Mouse (Mus musculus) limb, embryonic 10.5 days (tissue): ENCODE results near the gene Polr3gl. TPM values are rescaled to one million over a fixed set of nuclear protein-coding genes. Genes with fewer than 3 reads are reported as not detected.

ENCODE experiments used
- DNase-seq: peaks from one replicate; pipeline ENCODE4 v3.0.0-alpha.2; 2017; ENCODE audit warnings: low spot score
- H3K27ac ChIP-seq: fragments of 300-500 bp; sonication (generic); 2 replicates; pipeline ENCODE4 v1.5.1; 2016; ENCODE audit warnings: mild to moderate bottlenecking
- H3K27me3 ChIP-seq: fragments of 300-500 bp; sonication (generic); 2 replicates; pipeline ENCODE4 v1.6.1; 2016; ENCODE audit warnings: low read depth, mild to moderate bottlenecking; ENCODE audit not compliant: poor library complexity, severe bottlenecking
- H3K36me3 ChIP-seq: fragments of 300-500 bp; sonication (generic); 2 replicates; pipeline ENCODE4 v1.6.1; 2016; ENCODE audit warnings: mild to moderate bottlenecking, moderate library complexity
- H3K4me1 ChIP-seq: fragments of 300-500 bp; sonication (generic); 2 replicates; pipeline ENCODE4 v1.6.1; 2016
- H3K4me3 ChIP-seq: fragments of 300-500 bp; sonication (generic); 2 replicates; pipeline ENCODE4 v1.5.1; 2016; ENCODE audit warnings: mild to moderate bottlenecking, moderate library complexity
- H3K9me3 ChIP-seq: fragments of 300-500 bp; sonication (generic); replicated peaks from 2 replicates; pipeline ENCODE4 v1.6.1; 2016; ENCODE audit warnings: mild to moderate bottlenecking
- WGBS: fragments of 180-500 bp; shearing (Covaris S2); methylation state at CpG from one replicate; pipeline ENCODE4 v1.1.7; 2016; 5-methylcytosine and 5-hydroxymethylcytosine counted together
- polyA plus RNA-seq: library from polyadenylated mRNA; unstranded; fragments of >200 nt; fragmentation: Nextera tagmentation; extraction: Ambion mirVana; gene quantifications from 2 replicates; pipeline ENCODE4 v1.2.1, GENCODE M21; 2016

The Polr3gl gene
- polyA plus RNA-seq, 1 experiment from 2014 or later, result 42.1 TPM

DNA sequence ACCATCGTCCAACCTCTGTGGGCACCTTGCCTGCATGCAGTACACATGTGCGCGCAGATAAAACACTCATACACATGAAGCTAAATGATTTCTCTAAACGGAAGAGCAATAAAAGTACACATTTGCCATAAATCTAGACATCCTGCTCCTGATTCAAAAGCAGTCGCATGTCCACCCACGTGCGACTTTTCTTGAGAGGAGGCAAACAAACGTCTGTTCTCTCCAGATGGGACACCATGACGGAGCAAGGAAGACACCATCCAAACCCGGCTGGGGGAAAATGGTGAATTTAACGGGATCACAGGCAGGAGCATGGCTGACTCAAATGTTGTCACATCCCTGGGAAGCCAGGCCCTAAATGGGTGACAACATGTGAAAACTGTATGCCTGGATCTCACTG, 50.6 kb downstream of the Polr3gl start:
- no peak for DNase-seq
- H3K36me3 ChIP-seq, result no peaks in the 10 kb centered on the region
- no peaks in the 10 kb centered on the region for H3K9me3 ChIP-seq
- H3K4me3 ChIP-seq, result no peak overlapping the region
- H3K27me3 ChIP-seq, result peaks cover 16% of the 10 kb centered on the region; the same call in 1 of the 2 replicates
- no peak overlapping the region for H3K27ac ChIP-seq
- WGBS, result 91% methylated on average over 11 of the region's 11 CpGs
- H3K4me1 ChIP-seq, result peaks cover 26% of the 10 kb centered on the region

DNA sequence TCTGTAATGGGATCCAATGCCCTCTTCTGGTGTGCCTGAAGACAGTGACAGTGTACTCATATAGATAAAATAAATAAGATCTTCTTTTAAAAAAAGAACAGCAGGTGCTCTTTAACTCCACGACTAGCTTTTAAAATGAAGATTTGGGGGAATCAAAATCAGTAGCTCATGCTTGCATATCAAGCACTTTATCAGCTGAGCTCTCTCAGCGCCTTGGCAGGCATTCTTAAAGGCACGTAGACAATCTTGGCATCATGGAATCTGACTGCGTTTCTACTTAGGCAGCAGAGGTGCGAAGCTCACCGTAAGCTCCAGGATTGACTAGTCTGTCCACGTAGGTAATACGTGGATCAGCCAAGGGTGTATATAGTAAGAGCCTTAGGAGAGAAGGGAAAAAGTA, 51.4 kb downstream of the Polr3gl start:
- DNase-seq, result no peak

DNA sequence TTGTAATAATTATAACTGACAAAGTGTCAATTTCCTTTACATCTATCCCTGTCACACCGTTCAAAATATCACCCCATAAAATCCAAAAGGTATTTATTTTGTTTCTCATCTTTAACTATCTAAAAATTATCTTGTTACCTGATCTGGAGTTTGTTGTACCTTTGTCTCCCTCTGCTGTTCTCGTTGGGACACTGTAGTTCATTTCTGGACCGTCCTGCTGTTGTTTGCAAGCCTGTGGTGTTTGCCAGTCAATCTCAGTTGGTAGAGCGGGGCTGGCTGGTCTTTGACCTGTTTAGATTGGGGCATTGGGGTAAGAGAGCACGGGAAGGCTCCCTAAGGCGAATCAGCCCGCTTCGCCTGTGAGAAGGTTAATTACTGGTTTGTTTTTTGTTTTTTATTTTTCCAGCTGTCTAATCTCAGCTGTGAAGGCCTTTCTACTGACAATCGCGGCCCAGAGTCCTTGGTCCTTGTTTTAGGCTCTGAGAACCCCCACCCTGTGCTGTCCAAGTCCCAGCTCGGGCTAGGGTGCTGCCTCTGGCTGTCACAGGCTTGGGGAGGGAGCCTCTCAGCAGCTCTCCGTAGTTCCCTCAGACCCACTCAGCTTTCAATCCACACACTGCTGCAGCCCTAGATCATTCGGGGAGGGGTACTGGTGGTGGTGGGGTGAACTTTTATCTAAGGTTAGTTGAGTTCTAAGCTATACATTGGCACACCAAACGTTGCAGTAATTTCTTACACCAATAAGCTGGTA, 52.5 kb downstream of the Polr3gl start:
- Histone ChIP-seq H3K4me1 (peaks cover 23% of the 10 kb centered on the region), H3K4me3 (no peak overlapping the region), H3K27ac (no peak overlapping the region), H3K9me3 (no peaks in the 10 kb centered on the region), H3K36me3 (no peaks in the 10 kb centered on the region), H3K27me3 (peaks cover 12% of the 10 kb centered on the region; the same call in 1 of the 2 replicates)
- WGBS, result 24% methylated on average over 14 of the region's 14 CpGs
- DNase-seq, result peak; percentile 38

More for the DNA sequence above, 51.4 kb downstream of the Polr3gl start:
- no peaks in the 10 kb centered on the region for H3K9me3 ChIP-seq
- no peak overlapping the region for H3K27ac ChIP-seq
- WGBS, result 83% methylated on average over 8 of the region's 8 CpGs
- H3K27me3 ChIP-seq, result peaks cover 12% of the 10 kb centered on the region; the same call in 1 of the 2 replicates
- H3K4me3 ChIP-seq, result no peak overlapping the region
- no peaks in the 10 kb centered on the region for H3K36me3 ChIP-seq
- peaks cover 24% of the 10 kb centered on the region for H3K4me1 ChIP-seq

DNA sequence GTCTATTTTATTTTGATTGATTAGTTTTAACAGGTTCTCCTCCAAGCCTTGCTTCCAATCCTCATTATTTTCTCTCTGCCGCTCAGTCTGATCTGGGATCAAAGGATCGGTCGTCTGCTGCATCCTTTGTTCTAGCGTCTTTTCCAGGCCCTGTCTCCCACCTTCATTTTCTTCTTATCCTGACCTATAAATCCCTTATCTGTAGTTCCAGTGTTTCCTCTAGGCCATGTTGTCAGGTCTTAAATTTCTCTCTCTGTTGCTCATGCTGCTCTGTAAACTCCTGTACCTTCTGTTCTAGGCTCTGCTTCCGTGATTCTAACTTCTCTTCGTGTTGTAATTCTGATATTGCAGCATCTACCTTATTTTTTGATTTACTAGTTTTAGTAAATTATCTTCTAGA, 53.2 kb downstream of the Polr3gl start:
- Histone ChIP-seq H3K36me3 (no peaks in the 10 kb centered on the region), H3K27me3 (peaks cover 12% of the 10 kb centered on the region; the same call in 1 of the 2 replicates), H3K27ac (no peak overlapping the region), H3K4me3 (no peak overlapping the region), H3K9me3 (no peaks in the 10 kb centered on the region), H3K4me1 (peaks cover 23% of the 10 kb centered on the region)
- WGBS, result 22% methylated on average over 6 of the region's 6 CpGs
- no peak for DNase-seq

DNA sequence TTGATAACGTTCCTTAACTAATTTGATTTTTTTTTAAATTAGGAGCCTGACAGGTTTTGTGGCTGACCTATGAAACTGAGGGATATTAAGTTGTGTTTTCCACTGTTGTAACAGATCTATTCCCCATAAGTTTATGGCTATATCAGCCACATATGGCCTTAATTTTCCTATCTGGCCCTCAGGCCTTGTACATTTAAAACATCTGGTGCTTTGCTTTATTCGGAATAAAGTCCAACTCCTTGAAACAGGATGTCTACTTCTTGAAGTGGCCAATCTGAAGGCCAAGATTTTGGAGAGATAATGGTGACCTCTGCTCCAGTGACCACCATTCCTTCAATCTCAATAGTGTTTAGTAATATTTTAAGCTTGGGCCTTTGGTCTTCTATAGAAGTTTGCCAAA, 54.7 kb downstream of the Polr3gl start:
- Histone ChIP-seq H3K27me3 (peaks cover 12% of the 10 kb centered on the region; the same call in 1 of the 2 replicates), H3K27ac (no peak overlapping the region), H3K36me3 (no peaks in the 10 kb centered on the region), H3K4me1 (peaks cover 23% of the 10 kb centered on the region), H3K9me3 (no peaks in the 10 kb centered on the region), H3K4me3 (no peak overlapping the region)
- no peak for DNase-seq
- 28% methylated on average over 2 of the region's 2 CpGs for WGBS

DNA sequence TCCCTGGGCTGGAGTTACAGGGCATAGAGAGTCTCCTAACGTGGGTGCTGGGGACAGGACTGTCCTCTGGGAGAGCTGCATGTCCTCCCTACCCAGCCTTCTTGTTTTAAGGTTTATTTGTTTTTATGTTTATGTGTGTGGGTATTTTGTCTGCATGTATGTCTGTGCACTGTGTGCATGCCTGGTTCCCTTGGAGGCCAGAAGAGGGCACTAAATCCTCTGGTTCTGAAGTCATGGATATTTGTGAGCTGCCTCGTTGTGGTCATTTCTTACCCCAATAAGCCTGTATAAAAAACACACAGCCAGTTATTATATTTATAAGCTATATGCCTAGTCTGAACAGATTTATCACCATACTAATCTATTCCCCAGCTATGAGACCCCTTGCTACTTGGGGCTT, 59.7 kb downstream of the Polr3gl start:
- WGBS, result 67% methylated on average over 2 of the region's 2 CpGs
- H3K27ac ChIP-seq, result no peak overlapping the region
- H3K4me3 ChIP-seq, result no peak overlapping the region
- H3K4me1 ChIP-seq, result peaks cover 6% of the 10 kb centered on the region
- no peaks in the 10 kb centered on the region for H3K36me3 ChIP-seq
- H3K27me3 ChIP-seq, result peaks cover 12% of the 10 kb centered on the region
- H3K9me3 ChIP-seq, result no peaks in the 10 kb centered on the region
- no peak for DNase-seq

DNA sequence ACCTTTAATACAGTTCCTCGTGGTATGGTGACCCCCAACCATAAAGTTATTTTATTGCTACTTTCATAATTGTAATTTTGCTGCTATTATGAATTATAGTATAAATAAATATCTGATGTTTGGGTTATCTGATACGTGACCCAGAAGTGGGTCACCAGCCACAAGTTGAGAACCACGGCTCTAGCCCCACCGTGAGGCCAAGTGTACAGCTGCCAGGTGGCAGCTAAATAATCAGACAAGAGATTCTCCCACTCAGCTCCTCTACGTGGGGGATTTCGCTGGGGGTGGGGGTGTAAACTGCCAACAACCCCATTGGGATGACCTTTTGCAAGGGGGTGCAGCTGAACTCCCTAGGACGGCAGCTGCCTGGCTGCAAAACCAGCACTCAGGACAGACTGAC, 61.9 kb downstream of the Polr3gl start:
- Histone ChIP-seq H3K4me1 (peaks cover 12% of the 10 kb centered on the region), H3K4me3 (no peak overlapping the region), H3K36me3 (no peaks in the 10 kb centered on the region), H3K9me3 (no peaks in the 10 kb centered on the region), H3K27ac (no peak overlapping the region), H3K27me3 (peaks cover 34% of the 10 kb centered on the region)
- DNase-seq, result no peak
- 66% methylated on average over 7 of the region's 7 CpGs for whole genome bisulfite sequencing

DNA sequence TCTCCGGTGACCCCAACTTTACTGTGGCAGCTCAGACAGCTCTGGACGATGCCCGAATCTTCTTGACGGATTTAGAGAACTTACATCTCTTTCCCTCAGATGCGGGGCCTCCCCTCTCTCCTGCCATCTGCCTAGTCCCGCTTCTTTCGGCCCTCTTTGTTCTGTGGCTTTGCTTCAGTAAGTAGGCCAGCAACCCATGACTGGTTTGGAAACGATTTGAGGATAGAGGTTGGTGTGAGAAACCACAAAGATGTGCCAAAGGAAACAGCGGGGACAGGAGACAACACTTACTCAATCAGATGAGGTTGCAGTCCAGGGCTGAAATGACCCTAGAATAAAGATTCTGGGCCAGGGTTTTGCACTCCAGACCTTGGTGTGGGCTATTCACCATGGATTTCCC, 65.5 kb downstream of the Polr3gl start:
- Histone ChIP-seq H3K9me3 (no peaks in the 10 kb centered on the region), H3K4me1 (peaks cover 18% of the 10 kb centered on the region), H3K36me3 (no peaks in the 10 kb centered on the region), H3K27me3 (peaks cover 63% of the 10 kb centered on the region), H3K4me3 (no peak overlapping the region), H3K27ac (no peak overlapping the region)
- WGBS, result 41% methylated on average over 9 of the region's 9 CpGs
- no peak for DNase-seq

Other genes with a start within 250 kb of the Polr3gl start
- 0.14 TPM in 1 of 2 replicates, not detected in the other for gene BC107364, start 141.9 kb downstream of the Polr3gl start, polyA plus RNA-seq
- 0.58 and 0.84 TPM in 2 replicates for gene Hfe2, start 69.0 kb downstream of the Polr3gl start, polyA plus RNA-seq
- 28.5 and 43.4 TPM in 2 replicates for gene Txnip, start 36.2 kb downstream of the Polr3gl start, polyA plus RNA-seq
- 0.60 and 2.0 TPM in 2 replicates for gene Gm16253, start 17.2 kb downstream of the Polr3gl start, polyA plus RNA-seq
- 0.73 and 0.96 TPM in 2 replicates for gene Ankrd34a, start 2.5 kb upstream of the Polr3gl start, polyA plus RNA-seq
- gene Lix1l, start 7.0 kb upstream of the Polr3gl start, polyA plus RNA-seq, result 3.6 and 4.5 TPM in 2 replicates
- gene Rbm8a, start 35.8 kb upstream of the Polr3gl start, polyA plus RNA-seq, result 224 and 228 TPM in 2 replicates
- 40.9 and 44.6 TPM in 2 replicates for gene Pex11b, start 41.2 kb upstream of the Polr3gl start, polyA plus RNA-seq
- gene Gm42957, start 41.3 kb upstream of the Polr3gl start, polyA plus RNA-seq, result 0.08 and 0.14 TPM in 2 replicates
- gene Itga10, start 51.4 kb upstream of the Polr3gl start, polyA plus RNA-seq, result 0.58 and 0.80 TPM in 2 replicates
- gene Ankrd35, start 76.0 kb upstream of the Polr3gl start, polyA plus RNA-seq, result 0.09 and 0.10 TPM in 2 replicates
- gene Pias3, start 102.2 kb upstream of the Polr3gl start, polyA plus RNA-seq, result 36.4 and 58.3 TPM in 2 replicates
- 9.1 and 9.6 TPM in 2 replicates for gene Nudt17, start 114.4 kb upstream of the Polr3gl start, polyA plus RNA-seq
- gene Polr3c, start 133.4 kb upstream of the Polr3gl start, polyA plus RNA-seq, result 50.2 and 51.4 TPM in 2 replicates
- gene Rnf115, start 133.5 kb upstream of the Polr3gl start, polyA plus RNA-seq, result 64.3 and 69.8 TPM in 2 replicates
- gene Pdzk1, start 235.1 kb upstream of the Polr3gl start, polyA plus RNA-seq, result not detected in 2 replicates
- gene Cd160, start 235.2 kb upstream of the Polr3gl start, polyA plus RNA-seq, result 0.13 TPM in 1 of 2 replicates, not detected in the other